Mouse (Mus musculus): ENCODE data around the gene F2rl2.
A peak's percentile ranks its signal among the peaks of the same experiment; 100 is the strongest.

Gene F2rl2

DNA sequence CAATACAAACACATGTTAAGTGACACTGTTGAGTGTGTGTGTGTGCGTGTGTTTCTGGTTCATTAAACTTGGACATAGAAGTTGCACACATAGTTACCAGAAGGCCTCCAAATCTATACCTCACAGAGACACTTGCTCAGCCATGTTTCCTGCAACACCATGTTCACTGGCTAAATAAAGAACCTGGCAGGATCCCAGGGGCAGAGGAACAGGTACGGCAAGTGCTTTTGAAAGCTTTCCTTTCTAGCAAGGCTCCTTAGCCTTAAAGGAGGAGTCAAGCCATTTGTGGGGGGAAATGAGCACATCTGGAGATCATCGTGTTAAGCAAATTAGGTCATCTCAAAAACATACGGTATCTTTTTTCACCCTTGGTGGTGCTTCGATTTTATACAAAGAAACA is 6.7 kb downstream of the F2rl2 start:
- DNase-seq (ENCODE audit: low read depth): no peak

DNA sequence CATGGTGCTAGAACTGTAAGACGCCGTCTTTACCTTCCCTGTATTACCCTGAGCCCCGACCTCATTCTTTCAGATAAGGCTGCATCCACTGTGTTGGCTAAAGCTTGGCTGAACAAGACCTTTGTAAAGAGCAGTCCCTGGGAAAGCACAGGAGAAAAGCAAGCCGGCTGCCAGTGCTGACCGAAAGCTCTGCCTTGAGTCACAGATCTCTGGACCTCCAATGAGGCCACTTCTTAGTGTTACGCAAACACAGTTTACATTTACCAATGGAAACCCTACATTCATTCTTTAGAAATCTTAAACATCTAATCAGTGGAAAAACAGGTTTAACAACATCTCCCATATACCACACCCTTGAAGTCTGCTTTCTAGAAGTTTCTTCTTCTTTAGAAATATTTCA is 8.9 kb downstream of the F2rl2 start:
- DNase-seq (ENCODE audit: low read depth): no peak

DNA sequence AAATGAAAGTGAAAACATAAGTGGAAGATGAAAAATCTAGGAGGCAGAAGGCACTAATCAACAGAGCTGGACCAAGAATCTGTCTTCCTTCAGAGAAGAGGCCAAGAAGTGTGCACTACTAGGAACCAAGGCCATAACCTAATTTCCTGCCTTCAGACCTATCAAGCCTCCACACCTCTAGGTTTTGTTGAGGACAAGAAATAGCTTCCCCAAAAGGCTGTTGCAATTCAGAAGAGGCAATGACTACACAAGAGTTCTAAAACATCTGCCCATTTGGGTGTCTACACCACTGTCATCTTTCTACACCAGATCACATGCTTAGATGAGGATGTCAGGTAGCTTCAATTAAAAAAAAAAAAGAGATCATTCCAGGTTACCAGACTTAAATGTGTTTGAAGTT is 15.4 kb downstream of the F2rl2 start:
- DNase-seq (ENCODE audit: low read depth): peak; percentile 40

DNA sequence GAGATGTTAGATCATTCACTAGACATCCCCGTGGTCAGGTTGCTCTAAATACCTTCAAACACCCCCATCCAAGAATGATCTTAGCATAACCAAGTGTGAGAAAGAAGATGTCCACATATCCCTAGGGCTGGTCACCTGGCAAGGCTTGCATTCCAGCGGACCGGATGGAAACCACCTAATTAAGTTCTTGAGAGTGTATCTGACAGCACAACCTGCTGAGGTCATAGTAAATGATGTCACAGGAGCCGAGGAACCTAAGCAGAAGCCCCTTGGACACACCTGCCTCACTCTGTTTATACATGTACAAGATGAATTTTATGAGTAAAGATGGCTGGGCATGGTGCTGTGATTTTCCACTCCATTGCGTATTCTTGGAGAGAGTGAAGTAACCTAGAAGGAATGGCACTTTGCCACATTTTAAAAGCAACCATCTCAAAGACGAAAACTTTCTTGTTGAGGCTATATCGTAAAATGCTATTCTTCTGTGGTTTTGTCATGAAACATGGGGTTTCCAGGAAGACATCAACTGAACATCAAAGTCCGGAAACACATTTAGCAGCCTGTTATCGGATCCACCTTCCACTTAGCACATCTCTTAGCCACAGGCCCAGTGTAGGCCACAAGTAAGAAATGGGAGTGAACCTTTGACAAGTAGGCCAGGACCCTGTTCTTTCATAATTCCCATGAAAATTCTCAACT is 16.1 kb downstream of the F2rl2 start:
- DNase-seq (ENCODE audit: low read depth): peak; percentile 84

DNA sequence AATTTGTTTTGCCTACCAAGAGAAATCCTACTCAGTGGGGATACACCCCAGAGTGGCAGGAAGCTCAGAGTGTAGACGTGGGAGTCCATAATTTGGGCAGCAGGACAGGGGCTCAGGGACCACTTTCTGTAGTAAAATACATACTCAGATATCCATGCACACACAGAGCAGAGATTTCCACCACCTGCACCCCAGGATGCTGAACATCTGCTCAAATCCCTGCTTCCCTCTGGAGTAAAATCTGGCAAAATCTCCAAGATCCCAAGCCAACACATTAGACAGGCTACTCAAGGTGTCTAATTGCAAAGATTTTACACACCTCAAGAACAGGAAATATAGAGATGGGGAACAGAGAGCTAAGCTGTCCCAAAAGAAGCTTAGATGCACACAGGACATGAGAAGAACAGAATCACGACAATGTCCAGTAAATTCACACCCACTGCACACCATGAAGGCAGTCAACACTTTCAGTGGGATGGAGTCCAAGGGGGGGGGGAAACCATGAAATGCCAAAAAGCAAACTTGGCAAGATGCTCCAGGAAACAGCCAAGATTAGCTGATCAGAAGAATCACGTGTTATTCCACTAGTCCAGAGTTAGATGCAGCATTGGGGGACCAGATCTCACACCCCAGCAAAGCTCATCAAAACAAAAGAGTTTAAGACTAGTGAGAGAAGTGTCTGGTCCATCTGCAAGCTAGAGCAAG is 17.8 kb downstream of the F2rl2 start:
- DNase-seq (ENCODE audit: low read depth): no peak

DNA sequence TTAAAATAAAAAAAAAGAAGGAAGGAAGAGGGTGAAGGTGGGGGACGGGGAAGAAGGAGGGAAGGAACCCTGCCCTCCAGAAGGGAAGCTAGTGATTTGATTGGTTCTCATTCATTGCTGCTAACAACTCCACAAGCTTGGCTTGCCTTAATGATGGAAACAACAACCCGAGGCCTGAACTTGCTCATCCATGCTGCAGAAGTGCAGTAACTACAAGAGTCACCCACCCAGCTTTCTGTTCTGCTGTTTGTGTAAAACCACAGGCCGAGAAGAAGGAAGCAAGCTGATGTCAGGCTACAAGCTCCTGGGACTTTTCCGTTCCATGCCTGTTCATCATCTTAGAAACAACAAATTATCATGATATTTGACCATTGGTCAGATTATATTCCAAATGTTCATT is 18.7 kb downstream of the F2rl2 start:
- no peak for DNase-seq (ENCODE audit: low read depth)

DNA sequence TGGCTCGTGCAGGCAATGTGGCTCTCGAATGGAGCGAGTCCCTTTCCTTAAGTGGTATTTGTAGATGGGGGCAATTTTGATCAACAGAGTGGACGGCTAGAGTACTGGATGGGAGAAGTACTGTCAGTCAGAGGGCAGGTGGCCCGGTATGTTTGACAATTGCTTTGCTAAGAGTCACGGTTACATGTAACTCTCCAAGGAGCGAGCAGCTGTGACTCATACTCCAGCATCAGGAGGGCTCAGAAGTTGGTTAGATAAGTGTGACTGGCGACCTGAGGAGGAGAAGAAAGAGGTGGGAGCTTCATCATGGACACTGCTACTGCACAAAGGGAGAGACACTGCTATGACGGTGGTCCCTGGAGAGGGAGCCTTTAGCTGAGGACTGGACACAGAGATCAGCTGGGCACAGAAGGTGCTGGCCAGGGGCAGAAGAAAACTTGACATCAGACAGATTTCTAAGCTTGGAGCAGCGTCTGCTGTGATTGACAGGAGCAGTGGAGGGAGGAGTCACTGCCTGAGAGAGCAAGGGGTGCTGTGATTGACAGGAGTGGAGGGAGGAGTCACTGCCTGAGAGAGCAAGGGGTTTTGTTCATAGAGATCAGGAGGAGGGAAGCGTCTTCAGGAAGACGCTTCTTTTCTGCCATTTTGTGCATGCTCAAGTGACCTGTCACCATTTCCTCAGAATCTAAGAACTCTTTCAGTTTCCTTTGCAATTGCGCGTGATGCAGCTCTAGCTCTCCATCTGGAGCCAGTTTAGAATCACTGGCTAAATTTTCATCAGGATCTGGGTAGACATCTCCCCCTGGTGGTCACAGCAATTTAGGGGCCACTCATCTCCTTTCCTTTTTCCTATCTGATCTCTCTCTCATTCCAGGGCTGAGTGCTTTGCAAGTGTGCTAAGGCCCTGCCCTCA is 22.9 kb downstream of the F2rl2 start:
- peak; percentile 81 for DNase-seq (ENCODE audit: low read depth)

DNA sequence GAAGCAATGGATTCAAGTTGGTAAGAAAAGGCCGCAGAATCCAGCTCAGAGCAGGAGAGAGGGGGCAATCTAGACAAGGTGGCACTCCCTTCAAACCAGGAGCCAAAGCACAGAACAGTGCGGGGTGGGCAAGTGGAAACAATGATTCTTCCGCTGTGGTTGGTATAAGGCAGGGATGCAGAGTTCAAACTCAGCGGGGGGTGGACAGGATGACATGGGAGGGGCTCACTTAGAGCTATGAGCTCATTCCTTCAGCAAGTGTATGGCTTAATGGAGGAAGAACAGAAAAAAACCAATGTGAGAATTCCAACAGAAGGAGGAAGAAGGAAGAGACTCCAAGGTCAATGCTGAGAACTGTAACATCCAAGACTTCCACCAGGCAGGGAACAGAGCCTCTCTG is 33.8 kb downstream of the F2rl2 start:
- no peak for DNase-seq (ENCODE audit: low read depth)

DNA sequence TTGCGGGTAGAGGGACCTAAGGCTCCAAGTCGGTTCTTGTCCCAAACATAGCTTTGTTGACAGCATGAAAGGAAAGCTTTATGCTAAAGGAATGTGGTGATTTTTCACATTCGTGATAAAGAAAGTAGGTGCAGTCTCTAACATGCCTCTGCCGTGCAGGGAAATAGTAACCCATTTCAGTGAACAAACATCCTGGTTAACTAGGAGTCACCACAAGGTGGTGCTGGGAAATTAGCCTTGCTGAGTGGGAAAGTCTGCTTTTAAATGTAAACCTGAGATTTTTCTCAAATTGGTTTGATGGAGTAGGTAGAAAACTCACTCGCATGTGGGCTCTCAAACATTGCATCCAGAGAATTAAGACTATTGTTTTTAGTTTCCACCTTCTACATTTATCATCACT is 43.0 kb downstream of the F2rl2 start:
- DNase-seq (ENCODE audit: low read depth): peak; percentile 39

DNA sequence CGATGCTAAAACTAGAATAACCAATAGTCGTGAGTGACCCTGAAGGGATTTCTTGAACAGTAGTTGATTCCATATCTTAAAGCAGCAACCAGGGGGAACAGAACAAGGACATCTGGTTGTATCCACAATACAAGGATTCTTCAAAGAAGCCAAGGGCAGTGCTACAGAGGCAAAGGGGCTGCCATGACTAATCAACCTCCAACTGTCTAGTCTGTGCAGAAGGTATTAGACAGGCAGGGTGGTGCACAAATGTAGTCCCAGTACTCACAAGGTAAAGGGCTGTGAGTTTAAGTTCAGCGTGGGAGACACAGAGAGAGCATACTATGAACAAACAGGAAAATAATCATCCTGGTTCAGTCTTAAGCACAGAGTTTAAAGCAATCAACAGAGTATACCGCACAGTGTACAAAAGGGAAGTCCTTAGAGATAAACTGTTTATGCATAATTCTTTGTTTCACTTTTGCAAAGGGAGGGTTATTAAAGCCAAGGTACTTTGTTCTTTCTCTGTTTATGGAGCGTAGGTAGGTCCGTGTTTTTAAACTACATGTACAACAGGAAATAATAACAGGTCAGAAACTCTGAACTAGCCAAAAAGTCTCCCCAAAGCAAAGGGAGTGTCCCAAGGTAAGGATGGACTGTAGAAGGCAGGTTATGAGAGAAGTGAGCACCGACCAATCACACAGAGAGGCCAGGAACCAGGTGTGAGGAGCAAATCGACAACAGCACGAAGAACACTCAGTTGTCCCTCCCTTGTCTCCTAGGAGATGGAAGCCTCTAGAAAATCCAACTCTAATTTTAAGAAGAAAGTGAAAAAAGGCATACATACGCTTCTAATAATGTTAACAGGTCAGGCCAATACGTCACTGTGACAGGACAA is 45.4 kb downstream of the F2rl2 start:
- peak; percentile 18 for DNase-seq (ENCODE audit: low read depth)

DNA sequence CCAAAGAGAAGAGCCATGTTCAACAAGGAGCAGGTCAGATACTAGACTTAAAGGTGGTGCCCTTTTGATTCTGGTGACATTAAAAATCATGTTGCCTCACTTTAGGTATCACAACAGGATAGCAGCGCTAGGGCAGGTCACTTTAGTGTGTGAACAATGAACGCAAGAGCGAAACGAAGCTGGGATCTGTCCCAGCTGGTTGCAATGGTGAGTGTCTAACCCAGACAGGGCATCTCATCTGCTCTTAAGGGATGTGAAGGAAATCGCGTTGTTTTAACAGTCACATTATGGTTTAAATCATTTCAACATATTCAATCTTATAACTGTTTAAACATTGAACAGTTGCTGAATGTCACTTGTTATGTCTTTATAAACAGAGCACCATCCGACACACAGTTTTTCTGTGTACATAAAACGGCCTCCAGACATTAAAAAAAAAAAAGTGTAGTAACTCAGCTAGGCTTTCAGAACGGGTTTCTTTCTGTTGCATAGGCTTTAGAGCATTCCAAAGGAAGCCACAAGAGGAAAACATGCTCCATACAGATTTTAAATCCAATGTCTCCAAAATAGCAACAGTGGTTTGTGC is 46.3 kb downstream of the F2rl2 start:
- DNase-seq (ENCODE audit: low read depth): no peak

DNA sequence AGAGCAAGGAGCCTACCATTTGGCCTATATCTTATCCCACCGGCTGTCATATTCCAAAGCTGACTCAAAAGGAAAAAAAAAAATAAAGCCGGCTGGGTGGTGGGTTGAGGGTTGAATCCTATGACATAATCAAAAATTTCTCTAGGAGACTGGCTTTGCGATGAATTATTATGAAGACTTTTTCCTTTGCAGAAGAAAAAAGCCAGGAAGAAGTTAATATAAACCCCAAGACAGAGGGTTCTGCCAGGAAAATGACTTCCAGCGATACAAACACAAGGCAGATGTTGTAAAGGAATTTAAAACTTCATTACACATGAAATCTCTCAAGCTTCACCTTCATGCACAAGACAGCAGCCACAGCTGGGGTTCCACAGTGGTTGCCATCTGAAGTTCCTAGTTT is 48.8 kb downstream of the F2rl2 start:
- no peak for DNase-seq (ENCODE audit: low read depth)

DNA sequence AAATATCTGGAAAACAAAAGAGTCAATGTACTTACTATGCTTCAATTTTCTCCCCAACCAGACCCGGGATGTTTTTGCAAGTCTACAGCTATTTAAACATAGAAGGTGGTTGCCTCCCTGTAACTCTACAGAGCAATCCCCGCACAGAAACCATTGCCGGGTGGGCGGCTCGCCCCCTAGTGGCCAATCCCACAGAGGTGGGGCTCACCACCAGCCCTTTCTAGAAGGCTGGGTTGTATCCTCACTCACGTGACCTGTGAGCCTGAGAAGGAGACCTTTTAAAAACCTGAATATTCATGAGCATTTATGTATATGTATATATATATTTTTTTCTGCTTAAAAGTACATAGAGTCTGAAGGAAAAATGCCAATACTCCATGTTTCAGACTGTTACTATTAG is 49.9 kb downstream of the F2rl2 start:
- peak; percentile 41 for DNase-seq (ENCODE audit: low read depth)

DNA sequence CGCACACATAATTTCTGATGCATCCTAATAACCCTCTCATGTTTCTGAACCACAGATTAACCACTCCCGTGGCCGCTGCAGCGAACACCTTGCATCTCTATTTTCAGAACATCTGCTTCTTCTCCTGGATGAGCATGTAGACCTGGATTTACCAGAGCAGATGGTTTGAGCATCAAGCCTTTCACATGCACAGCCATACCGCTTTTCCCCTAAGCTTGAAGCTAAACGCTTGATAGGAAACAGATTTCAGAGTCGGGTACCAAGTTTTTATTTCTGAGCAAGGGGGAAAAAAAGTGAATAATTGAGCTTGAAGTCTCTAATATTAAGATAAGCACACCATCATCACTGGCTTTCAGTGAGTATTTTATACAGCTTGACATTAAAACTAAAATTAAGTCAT is 50.4 kb downstream of the F2rl2 start:
- no peak for DNase-seq (ENCODE audit: low read depth)

DNA sequence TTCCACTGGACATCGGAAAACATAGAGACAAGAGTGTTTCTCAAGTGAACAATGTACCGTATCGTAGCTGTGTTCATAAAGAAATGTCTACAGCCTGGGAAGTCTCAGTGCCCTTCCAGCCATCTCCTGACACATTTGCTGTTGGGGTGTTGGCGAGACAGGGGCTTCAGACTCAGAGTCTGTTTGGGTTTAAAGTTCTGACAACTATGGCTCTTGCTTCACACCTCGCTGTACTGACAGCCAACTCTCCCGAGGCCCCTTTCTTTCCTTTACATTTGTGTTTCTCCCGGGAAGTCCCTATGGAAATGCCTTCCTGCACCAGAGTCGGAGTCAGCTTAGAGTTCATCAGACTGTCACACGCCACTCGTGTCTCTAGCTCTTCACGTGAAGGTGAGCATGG is 50.9 kb downstream of the F2rl2 start:
- no peak for DNase-seq (ENCODE audit: low read depth)

All from naive thymus-derived CD4-positive, alpha-beta T cell, adult 2 months (primary cell).